Mouse (Mus musculus): ENCODE results near the gene Glis1. TPM values are rescaled to one million over a fixed set of nuclear protein-coding genes. Genes with fewer than 3 reads are reported as not detected.
A peak's percentile ranks its signal among the peaks of the same experiment; 100 is the strongest.

Glis1 gene
- polyA plus RNA-seq, 1 experiment from 2014 or later, result 2.4 TPM

DNA sequence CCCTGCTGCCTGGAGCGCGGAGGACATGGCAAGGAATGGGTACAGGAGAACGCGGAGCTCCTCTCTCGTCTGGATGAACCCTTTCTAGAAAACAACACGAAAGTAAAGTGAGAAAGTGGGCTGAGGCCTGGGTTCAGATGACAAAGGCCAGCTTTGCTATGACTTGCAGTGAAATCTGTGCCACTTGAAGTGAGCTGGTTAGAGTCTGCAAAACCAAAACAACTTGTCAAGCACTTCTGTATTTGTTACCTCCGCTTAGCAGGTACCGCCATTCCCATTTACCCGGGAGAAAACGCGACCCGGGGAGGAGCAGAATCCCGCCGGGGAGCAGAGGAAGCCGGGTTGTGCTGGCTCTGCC lies 414 bp upstream of the Glis1 start:
- H3K27me3 ChIP-seq, result peaks cover 68% of the 10 kb centered on the region
- H3K4me1 ChIP-seq, result peaks cover 19% of the 10 kb centered on the region
- no peak overlapping the region for H3K27ac ChIP-seq (replicated peaks)
- H3K4me3 ChIP-seq, result peak overlapping the region; percentile 68
- 6% methylated on average over 15 of the region's 15 CpGs for WGBS
- peak overlapping the region; percentile 96 for H3K4me2 ChIP-seq (replicated peaks)
- H3K9me3 ChIP-seq, result no peaks in the 10 kb centered on the region
- H3K9ac ChIP-seq (replicated peaks), result peak overlapping the region; percentile 65
- H3K36me3 ChIP-seq, result no peaks in the 10 kb centered on the region
- no peak for ATAC-seq (ENCODE audit: low FRiP score, low read depth)

- H3K4me3 ChIP-seq, result peak overlapping the region; percentile 68
- ATAC-seq (ENCODE audit: low FRiP score, low read depth), result no peak
- H3K4me2 ChIP-seq (replicated peaks), result peak overlapping the region; percentile 96
- peaks cover 76% of the 10 kb centered on the region for H3K27me3 ChIP-seq
- no peaks in the 10 kb centered on the region for H3K36me3 ChIP-seq
- no peaks in the 10 kb centered on the region for H3K9me3 ChIP-seq
- H3K27ac ChIP-seq (replicated peaks), result no peak overlapping the region
- H3K9ac ChIP-seq (replicated peaks), result peak overlapping the region; percentile 65
- 1% methylated on average over 47 of the region's 47 CpGs for WGBS
- peaks cover 23% of the 10 kb centered on the region for H3K4me1 ChIP-seq
Measured at GRCm38 (mm10) chr4:107435238-107435946, 1.0 kb downstream of the Glis1 start.

GRCm38 (mm10) chr4:107436476-107436875 lies 2.1 kb downstream of the Glis1 start:
- no peaks in the 10 kb centered on the region for H3K9me3 ChIP-seq
- H3K36me3 ChIP-seq, result no peaks in the 10 kb centered on the region
- peaks cover 87% of the 10 kb centered on the region for H3K27me3 ChIP-seq
- WGBS, result 91% methylated on average over 7 of the region's 7 CpGs
- H3K27ac ChIP-seq (replicated peaks), result no peak overlapping the region
- H3K4me2 ChIP-seq (replicated peaks), result no peak overlapping the region
- H3K9ac ChIP-seq (replicated peaks), result no peak overlapping the region
- no peak overlapping the region for H3K4me3 ChIP-seq
- no peak for ATAC-seq (ENCODE audit: low FRiP score, low read depth)
- H3K4me1 ChIP-seq, result peaks cover 27% of the 10 kb centered on the region

- no peaks in the 10 kb centered on the region for H3K9me3 ChIP-seq
- H3K9ac ChIP-seq (replicated peaks), result no peak overlapping the region
- peaks cover 87% of the 10 kb centered on the region for H3K27me3 ChIP-seq
- H3K36me3 ChIP-seq, result no peaks in the 10 kb centered on the region
- no peak for ATAC-seq (ENCODE audit: low FRiP score, low read depth)
- H3K27ac ChIP-seq (replicated peaks), result no peak overlapping the region
- H3K4me3 ChIP-seq, result no peak overlapping the region
- WGBS, result 94% methylated on average over 8 of the region's 8 CpGs
- H3K4me2 ChIP-seq (replicated peaks), result no peak overlapping the region
- H3K4me1 ChIP-seq, result peaks cover 38% of the 10 kb centered on the region
Measured at GRCm38 (mm10) chr4:107438741-107439140, 4.3 kb downstream of the Glis1 start.

- 18% methylated on average over 13 of the region's 13 CpGs for WGBS
- H3K4me2 ChIP-seq (replicated peaks), result peak overlapping the region; percentile 16; the same call in 1 of the 2 replicates
- peaks cover 87% of the 10 kb centered on the region for H3K27me3 ChIP-seq
- H3K36me3 ChIP-seq, result no peaks in the 10 kb centered on the region
- peaks cover 24% of the 10 kb centered on the region for H3K4me1 ChIP-seq
- ATAC-seq (ENCODE audit: low FRiP score, low read depth), result no peak
- no peak overlapping the region for H3K4me3 ChIP-seq
- H3K9ac ChIP-seq (replicated peaks), result no peak overlapping the region
- H3K27ac ChIP-seq (replicated peaks), result no peak overlapping the region
- H3K9me3 ChIP-seq, result no peaks in the 10 kb centered on the region
Measured at GRCm38 (mm10) chr4:107440306-107440705, 5.9 kb downstream of the Glis1 start.

DNA sequence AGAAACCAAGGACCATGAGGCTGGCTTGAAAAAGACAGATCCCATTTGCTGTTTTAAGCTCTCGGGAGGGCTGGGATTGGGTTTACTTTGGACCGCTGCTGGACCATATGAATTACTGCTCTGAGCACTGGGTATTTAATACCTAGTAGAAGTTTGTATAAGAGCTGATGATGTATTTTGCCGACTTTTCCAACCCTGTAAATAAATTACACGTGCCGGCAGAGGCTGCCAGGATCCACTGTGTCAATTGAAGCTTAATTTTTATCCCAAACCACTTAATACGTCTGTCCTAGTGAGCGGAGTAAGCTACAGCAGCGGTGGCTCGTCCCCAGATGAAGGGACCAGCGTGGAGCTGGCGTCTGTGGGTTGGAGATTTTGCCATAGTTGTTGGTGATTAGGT lies 7.9 kb downstream of the Glis1 start:
- 50% methylated on average over 11 of the region's 11 CpGs for WGBS

DNA sequence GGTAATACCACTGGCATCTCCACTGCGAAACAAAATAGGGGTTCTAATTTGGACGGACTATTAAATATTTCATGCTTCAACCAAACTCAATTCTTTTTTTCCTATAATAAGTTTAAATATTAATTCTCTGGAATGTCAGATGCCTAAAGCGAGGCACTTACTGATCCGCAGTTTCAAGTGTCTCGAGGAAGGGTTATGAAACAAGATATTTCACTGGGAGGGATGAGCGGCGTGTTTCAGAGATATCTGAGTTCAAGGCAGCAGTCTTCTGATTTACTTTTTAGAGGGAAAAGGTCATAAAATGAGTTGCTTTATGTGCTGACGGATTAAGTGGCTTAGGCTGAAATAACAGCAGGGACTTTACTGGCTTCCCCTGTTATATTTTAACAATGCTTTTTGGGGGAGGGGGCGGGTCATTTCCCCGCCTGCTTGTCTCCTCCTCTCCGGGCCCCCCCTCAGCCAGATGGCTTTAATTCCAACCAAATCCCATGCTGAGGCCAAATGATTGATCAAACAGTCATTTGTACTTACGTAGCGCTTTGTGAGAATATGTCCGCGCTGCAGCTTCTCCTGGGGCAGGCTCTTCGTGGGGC lies 8.6 kb downstream of the Glis1 start:
- Histone ChIP-seq H3K9ac (replicated peaks) (no peak overlapping the region), H3K36me3 (no peaks in the 10 kb centered on the region), H3K27me3 (peaks cover 72% of the 10 kb centered on the region), H3K4me2 (replicated peaks) (peak overlapping the region; percentile 16; the same call in 1 of the 2 replicates), H3K4me3 (no peak overlapping the region), H3K27ac (replicated peaks) (no peak overlapping the region), H3K9me3 (no peaks in the 10 kb centered on the region), H3K4me1 (peaks cover 22% of the 10 kb centered on the region)
- WGBS, result 25% methylated on average over 16 of the region's 16 CpGs
- no peak for ATAC-seq (ENCODE audit: low FRiP score, low read depth)

More for the DNA sequence above, 7.9 kb downstream of the Glis1 start:
- Histone ChIP-seq H3K36me3 (no peaks in the 10 kb centered on the region), H3K9ac (replicated peaks) (no peak overlapping the region), H3K9me3 (no peaks in the 10 kb centered on the region), H3K4me1 (peaks cover 22% of the 10 kb centered on the region), H3K4me2 (replicated peaks) (no peak overlapping the region), H3K4me3 (no peak overlapping the region), H3K27me3 (peaks cover 79% of the 10 kb centered on the region), H3K27ac (replicated peaks) (no peak overlapping the region)
- ATAC-seq (ENCODE audit: low FRiP score, low read depth), result no peak

GRCm38 (mm10) chr4:107443621-107444020 lies 9.2 kb downstream of the Glis1 start:
- Histone ChIP-seq H3K4me1 (peaks cover 22% of the 10 kb centered on the region), H3K9me3 (no peaks in the 10 kb centered on the region), H3K9ac (replicated peaks) (no peak overlapping the region), H3K4me3 (no peak overlapping the region), H3K27ac (replicated peaks) (no peak overlapping the region), H3K4me2 (replicated peaks) (no peak overlapping the region), H3K27me3 (peaks cover 66% of the 10 kb centered on the region), H3K36me3 (no peaks in the 10 kb centered on the region)
- WGBS, result 41% methylated on average over 11 of the region's 11 CpGs
- ATAC-seq (ENCODE audit: low FRiP score, low read depth), result no peak

GRCm38 (mm10) chr4:107448481-107448880 lies 14.1 kb downstream of the Glis1 start:
- Histone ChIP-seq H3K36me3 (no peaks in the 10 kb centered on the region), H3K9ac (replicated peaks) (no peak overlapping the region), H3K27me3 (peaks cover 34% of the 10 kb centered on the region), H3K4me1 (peaks cover 5% of the 10 kb centered on the region), H3K27ac (replicated peaks) (no peak overlapping the region), H3K4me2 (replicated peaks) (no peak overlapping the region), H3K4me3 (no peak overlapping the region), H3K9me3 (no peaks in the 10 kb centered on the region)
- 89% methylated on average over 6 of the region's 6 CpGs for WGBS
- ATAC-seq (ENCODE audit: low FRiP score, low read depth), result no peak

- Histone ChIP-seq H3K36me3 (no peaks in the 10 kb centered on the region), H3K27ac (replicated peaks) (no peak overlapping the region), H3K4me3 (no peak overlapping the region), H3K9me3 (no peaks in the 10 kb centered on the region), H3K4me2 (replicated peaks) (no peak overlapping the region), H3K9ac (replicated peaks) (no peak overlapping the region), H3K27me3 (peaks cover 24% of the 10 kb centered on the region), H3K4me1 (peaks cover 3% of the 10 kb centered on the region; the same call in 1 of the 2 replicates)
- no peak for ATAC-seq (ENCODE audit: low FRiP score, low read depth)
- WGBS, result 87% methylated on average over 13 of the region's 13 CpGs
Measured at GRCm38 (mm10) chr4:107449519-107449918, 15.1 kb downstream of the Glis1 start.

GRCm38 (mm10) chr4:107452266-107453015 lies 18.1 kb downstream of the Glis1 start:
- no peak for ATAC-seq (ENCODE audit: low FRiP score, low read depth)
- WGBS, result 48% methylated on average over 18 of the region's 18 CpGs
- H3K9me3 ChIP-seq, result no peaks in the 10 kb centered on the region
- no peak overlapping the region for H3K4me2 ChIP-seq (replicated peaks)
- H3K27me3 ChIP-seq, result peaks cover 6% of the 10 kb centered on the region; the same call in 1 of the 2 replicates
- H3K27ac ChIP-seq (replicated peaks), result no peak overlapping the region
- 0 out of 2 replicates have a peak, but pooled peaks cover 4% of the 10 kb centered on the region for H3K4me1 ChIP-seq
- no peak overlapping the region for H3K4me3 ChIP-seq
- H3K9ac ChIP-seq (replicated peaks), result no peak overlapping the region
- no peaks in the 10 kb centered on the region for H3K36me3 ChIP-seq

All from midbrain, embryonic 12.5 days (tissue).